Mouse (Mus musculus): ENCODE data around the gene Lipk. TPM values are rescaled to one million over a fixed set of nuclear protein-coding genes. Genes with fewer than 3 reads are reported as not detected.

Lipk gene
- total RNA-seq (2023) = not detected in 2 replicates

DNA sequence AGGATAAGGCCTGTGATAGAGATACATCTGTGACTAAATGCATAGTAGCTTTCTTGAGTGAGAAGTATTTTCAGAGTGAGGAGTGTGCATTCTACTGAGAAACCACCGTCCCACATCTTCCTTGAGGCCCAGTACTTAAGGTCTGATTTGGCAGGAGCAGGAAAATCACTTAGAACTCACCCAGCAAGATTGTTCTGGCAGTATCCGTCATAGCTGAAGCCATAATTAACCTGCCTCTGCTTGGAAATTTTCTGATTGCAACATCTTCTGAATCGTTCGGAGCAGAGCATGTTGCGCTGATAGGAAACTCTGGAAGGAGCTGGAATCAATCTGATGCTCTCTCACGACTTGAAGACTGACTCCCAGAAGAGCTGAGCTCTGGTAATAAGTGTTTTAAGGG lies at the start of gene Lipk:
Lipk (plus strand) TSS at position 289 of the 400 bp plus-strand sequence.

DNA sequence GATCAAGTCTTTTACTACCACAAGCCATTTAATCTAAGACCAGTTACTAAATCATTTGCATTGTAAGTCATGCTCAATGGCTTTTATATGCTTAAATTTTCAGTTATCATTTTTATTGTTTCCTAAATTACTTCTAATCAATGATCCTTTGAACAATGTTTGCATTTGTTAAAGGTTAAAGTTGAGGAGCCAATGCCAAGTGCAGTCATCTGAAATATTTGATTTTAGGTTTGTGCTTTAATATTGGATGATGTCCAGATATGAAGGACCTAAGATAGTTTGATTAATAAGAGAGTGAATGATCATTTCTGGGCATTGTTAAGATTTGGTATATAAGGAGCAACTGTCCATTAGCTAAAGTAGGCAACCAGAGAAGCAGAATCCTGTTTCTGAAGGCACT lies 47.2 kb upstream of the Lipk start, which contains the start of gene Lipf:
Lipf (plus strand) TSS at position 301 of the 400 bp plus-strand sequence.

DNA sequence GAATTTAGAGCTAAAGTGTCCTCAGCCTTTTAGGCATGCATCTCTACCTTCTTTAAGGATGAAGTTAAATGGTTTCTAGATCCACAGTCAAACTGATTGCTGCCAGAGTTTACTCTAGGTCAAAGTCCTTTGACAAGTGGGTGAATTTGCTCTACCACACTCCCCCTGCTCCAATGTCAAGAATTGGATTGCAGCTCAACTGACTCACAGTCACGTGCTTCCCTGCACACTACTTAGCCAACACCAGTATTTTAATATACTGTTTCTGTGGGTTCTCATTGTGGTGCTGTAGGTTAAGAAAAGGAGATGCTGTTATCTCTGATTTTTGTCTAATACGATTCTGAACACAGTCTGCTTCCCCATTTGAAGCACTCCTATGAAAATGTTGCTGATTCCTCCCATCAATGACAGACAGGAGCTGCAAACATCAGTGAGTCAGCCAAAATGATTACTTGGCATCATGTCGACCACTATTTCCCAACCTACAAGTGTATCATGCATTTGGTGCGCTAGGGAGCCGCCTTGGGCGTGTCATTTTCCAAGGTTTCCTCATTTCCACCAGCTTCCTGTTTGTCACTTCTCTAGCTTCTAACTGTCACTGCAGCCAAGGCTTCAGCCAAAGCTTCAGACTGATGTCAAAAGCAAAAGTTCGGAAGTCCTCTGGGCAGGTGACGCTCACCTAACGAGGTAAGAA lies 58.8 kb downstream of the Lipk start, which contains the start of gene Lipn:
Lipn (plus strand) TSS at position 580 of the 694 bp plus-strand sequence.

Other genes starting within 250 kb of the Lipk start
- 1.1 and 2.0 TPM in 2 replicates for gene Lipo3, start 246.3 kb upstream of the Lipk start, total RNA-seq (2023)
- not detected in 2 replicates for gene Lipo1, start 220.8 kb upstream of the Lipk start, total RNA-seq (2023)
- not detected in 2 replicates for gene Lipf, start 47.1 kb upstream of the Lipk start, total RNA-seq (2023)
- not detected in 2 replicates for gene Lipn, start 59.1 kb downstream of the Lipk start, total RNA-seq (2023)
- gene Lipm, start 92.6 kb downstream of the Lipk start, total RNA-seq (2023) = not detected in 2 replicates
- gene Ankrd22, start 157.8 kb downstream of the Lipk start, total RNA-seq (2023) = 57.6 and 61.7 TPM in 2 replicates
- gene Stambpl1, start 183.9 kb downstream of the Lipk start, total RNA-seq (2023) = 20.0 and 20.9 TPM in 2 replicates
- 25.7 and 30.4 TPM in 2 replicates for gene Acta2, start 247.3 kb downstream of the Lipk start, total RNA-seq (2023)

Measured in neutrophil, adult 65 days (primary cell).